Mouse (Mus musculus): ENCODE results near the gene Ak4. TPM values are rescaled to one million over a fixed set of nuclear protein-coding genes. Genes with fewer than 3 reads are reported as not detected.

Ak4 gene
- polyA plus RNA-seq, 1 experiment, result 135 TPM

GRCm38 (mm10) chr4:101469242-101469641 is 50.2 kb downstream of the Ak4 start:
- H3K4me3 ChIP-seq (ENCODE audit: insufficient read depth, low read depth, low read length), result no peak overlapping the region
- WGBS, result 34% methylated on average over 5 of the region's 5 CpGs
- DNase-seq, result peak; percentile 73
- TF ChIP-seq POLR2A (IDR thresholded peaks at IDR 0.05; ENCODE audit: low read depth, low read length), result no peak
- TF ChIP-seq CTCF (conservative IDR thresholded peaks at IDR 0.05; ENCODE audit: insufficient read depth, insufficient read length, low read depth, low read length), result no peak
- no peaks in the 10 kb centered on the region; the same call in 1 of the 2 replicates for H3K4me1 ChIP-seq (ENCODE audit: control insufficient read depth, insufficient read depth, low read length)
- H3K27me3 ChIP-seq (replicated peaks; ENCODE audit: control insufficient read depth, insufficient read depth, low read length), result no peaks in the 10 kb centered on the region
- no peaks in the 10 kb centered on the region for H3K36me3 ChIP-seq (ENCODE audit: control insufficient read depth, insufficient read depth, low read length)
- H3K27ac ChIP-seq (ENCODE audit: insufficient read depth, low read depth, low read length), result peak overlapping the region; percentile 8; the same call in 1 of the 2 replicates

DNA sequence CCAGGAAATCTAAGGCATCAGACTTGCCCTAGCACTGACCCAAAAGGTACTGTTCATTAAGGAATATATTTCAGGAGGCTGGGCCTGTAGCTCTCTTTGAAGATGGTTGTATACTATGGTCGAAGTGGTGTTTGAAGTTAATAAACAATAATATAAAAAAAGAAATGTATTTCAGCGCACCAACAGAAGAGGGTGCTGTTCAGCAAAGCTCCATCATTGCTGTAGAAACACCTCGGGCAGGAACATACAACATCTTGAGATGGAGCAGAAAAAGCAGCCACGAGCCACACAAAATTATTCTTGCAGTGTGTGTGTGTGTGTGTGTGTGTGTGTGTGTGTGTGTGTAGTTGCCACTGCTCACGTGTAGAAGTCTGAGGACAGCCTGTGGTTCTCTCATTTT is 51.5 kb downstream of the Ak4 start:
- DNase-seq, result peak; percentile 29
- no peaks in the 10 kb centered on the region for H3K27me3 ChIP-seq (replicated peaks; ENCODE audit: control insufficient read depth, insufficient read depth, low read length)
- H3K27ac ChIP-seq (ENCODE audit: insufficient read depth, low read depth, low read length), result no peak overlapping the region
- TF ChIP-seq POLR2A (IDR thresholded peaks at IDR 0.05; ENCODE audit: low read depth, low read length) (no peak), CTCF (conservative IDR thresholded peaks at IDR 0.05; ENCODE audit: insufficient read depth, insufficient read length, low read depth, low read length) (peak; percentile 47)
- no peak overlapping the region for H3K4me3 ChIP-seq (ENCODE audit: insufficient read depth, low read depth, low read length)
- no peaks in the 10 kb centered on the region for H3K36me3 ChIP-seq (ENCODE audit: control insufficient read depth, insufficient read depth, low read length)
- no peaks in the 10 kb centered on the region; the same call in 1 of the 2 replicates for H3K4me1 ChIP-seq (ENCODE audit: control insufficient read depth, insufficient read depth, low read length)
- WGBS, result 28% methylated on average over 5 of the region's 5 CpGs

GRCm38 (mm10) chr4:101472767-101473166 is 53.7 kb downstream of the Ak4 start:
- H3K4me3 ChIP-seq (ENCODE audit: insufficient read depth, low read depth, low read length), result no peak overlapping the region
- TF ChIP-seq POLR2A (IDR thresholded peaks at IDR 0.05; ENCODE audit: low read depth, low read length) (no peak), CTCF (conservative IDR thresholded peaks at IDR 0.05; ENCODE audit: insufficient read depth, insufficient read length, low read depth, low read length) (no peak)
- no peak overlapping the region for H3K27ac ChIP-seq (ENCODE audit: insufficient read depth, low read depth, low read length)
- H3K27me3 ChIP-seq (replicated peaks; ENCODE audit: control insufficient read depth, insufficient read depth, low read length), result no peaks in the 10 kb centered on the region
- no peaks in the 10 kb centered on the region for H3K36me3 ChIP-seq (ENCODE audit: control insufficient read depth, insufficient read depth, low read length)
- H3K4me1 ChIP-seq (ENCODE audit: control insufficient read depth, insufficient read depth, low read length), result no peaks in the 10 kb centered on the region; the same call in 1 of the 2 replicates
- WGBS, result 75% methylated on average over 3 of the region's 3 CpGs
- DNase-seq, result no peak

GRCm38 (mm10) chr4:101490320-101490917 is 71.3 kb downstream of the Ak4 start:
- Histone ChIP-seq H3K4me3 (ENCODE audit: insufficient read depth, low read depth, low read length) (no peak overlapping the region), H3K4me1 (ENCODE audit: control insufficient read depth, insufficient read depth, low read length) (no peaks in the 10 kb centered on the region), H3K27me3 (replicated peaks; ENCODE audit: control insufficient read depth, insufficient read depth, low read length) (no peaks in the 10 kb centered on the region), H3K27ac (ENCODE audit: insufficient read depth, low read depth, low read length) (no peak overlapping the region), H3K36me3 (ENCODE audit: control insufficient read depth, insufficient read depth, low read length) (no peaks in the 10 kb centered on the region)
- WGBS, result 77% methylated on average over 8 of the region's 8 CpGs
- peak; percentile 38 for DNase-seq
- TF ChIP-seq POLR2A (IDR thresholded peaks at IDR 0.05; ENCODE audit: low read depth, low read length), result no peak
- no peak for TF ChIP-seq CTCF (conservative IDR thresholded peaks at IDR 0.05; ENCODE audit: insufficient read depth, insufficient read length, low read depth, low read length)

- Histone ChIP-seq H3K27ac (ENCODE audit: insufficient read depth, low read depth, low read length) (no peak overlapping the region), H3K4me1 (ENCODE audit: control insufficient read depth, insufficient read depth, low read length) (no peaks in the 10 kb centered on the region), H3K36me3 (ENCODE audit: control insufficient read depth, insufficient read depth, low read length) (no peaks in the 10 kb centered on the region), H3K27me3 (replicated peaks; ENCODE audit: control insufficient read depth, insufficient read depth, low read length) (no peaks in the 10 kb centered on the region; the same call in 1 of the 2 replicates), H3K4me3 (ENCODE audit: insufficient read depth, low read depth, low read length) (no peak overlapping the region)
- no peak for TF ChIP-seq CTCF (conservative IDR thresholded peaks at IDR 0.05; ENCODE audit: insufficient read depth, insufficient read length, low read depth, low read length)
- TF ChIP-seq POLR2A (IDR thresholded peaks at IDR 0.05; ENCODE audit: low read depth, low read length), result no peak
- 86% methylated on average over 6 of the region's 6 CpGs for WGBS
- no peak for DNase-seq
Observed at GRCm38 (mm10) chr4:101491704-101492103, 72.6 kb downstream of the Ak4 start.

- no peak for TF ChIP-seq CTCF (conservative IDR thresholded peaks at IDR 0.05; ENCODE audit: insufficient read depth, insufficient read length, low read depth, low read length)
- TF ChIP-seq POLR2A (IDR thresholded peaks at IDR 0.05; ENCODE audit: low read depth, low read length), result no peak
- DNase-seq, result peak; percentile 23
- Histone ChIP-seq H3K4me1 (ENCODE audit: control insufficient read depth, insufficient read depth, low read length) (no peaks in the 10 kb centered on the region), H3K27ac (ENCODE audit: insufficient read depth, low read depth, low read length) (no peak overlapping the region), H3K36me3 (ENCODE audit: control insufficient read depth, insufficient read depth, low read length) (no peaks in the 10 kb centered on the region), H3K27me3 (replicated peaks; ENCODE audit: control insufficient read depth, insufficient read depth, low read length) (no peaks in the 10 kb centered on the region; the same call in 1 of the 2 replicates), H3K4me3 (ENCODE audit: insufficient read depth, low read depth, low read length) (no peak overlapping the region)
Observed at GRCm38 (mm10) chr4:101493611-101494197, 74.6 kb downstream of the Ak4 start.

- Histone ChIP-seq H3K4me3 (ENCODE audit: insufficient read depth, low read depth, low read length) (peak overlapping the region; percentile 56), H3K4me1 (ENCODE audit: control insufficient read depth, insufficient read depth, low read length) (no peaks in the 10 kb centered on the region), H3K27me3 (replicated peaks; ENCODE audit: control insufficient read depth, insufficient read depth, low read length) (no peaks in the 10 kb centered on the region; the same call in 1 of the 2 replicates), H3K27ac (ENCODE audit: insufficient read depth, low read depth, low read length) (no peak overlapping the region), H3K36me3 (ENCODE audit: control insufficient read depth, insufficient read depth, low read length) (no peaks in the 10 kb centered on the region)
- WGBS, result 8% methylated on average over 28 of the region's 28 CpGs
- DNase-seq, result peak; percentile 2
- TF ChIP-seq POLR2A (IDR thresholded peaks at IDR 0.05; ENCODE audit: low read depth, low read length) (no peak), CTCF (conservative IDR thresholded peaks at IDR 0.05; ENCODE audit: insufficient read depth, insufficient read length, low read depth, low read length) (no peak)
Observed at GRCm38 (mm10) chr4:101496188-101496533, 77.1 kb downstream of the Ak4 start.
